ENCODE assay signal across 8 mouse cellular contexts in the genomic region with DNA sequence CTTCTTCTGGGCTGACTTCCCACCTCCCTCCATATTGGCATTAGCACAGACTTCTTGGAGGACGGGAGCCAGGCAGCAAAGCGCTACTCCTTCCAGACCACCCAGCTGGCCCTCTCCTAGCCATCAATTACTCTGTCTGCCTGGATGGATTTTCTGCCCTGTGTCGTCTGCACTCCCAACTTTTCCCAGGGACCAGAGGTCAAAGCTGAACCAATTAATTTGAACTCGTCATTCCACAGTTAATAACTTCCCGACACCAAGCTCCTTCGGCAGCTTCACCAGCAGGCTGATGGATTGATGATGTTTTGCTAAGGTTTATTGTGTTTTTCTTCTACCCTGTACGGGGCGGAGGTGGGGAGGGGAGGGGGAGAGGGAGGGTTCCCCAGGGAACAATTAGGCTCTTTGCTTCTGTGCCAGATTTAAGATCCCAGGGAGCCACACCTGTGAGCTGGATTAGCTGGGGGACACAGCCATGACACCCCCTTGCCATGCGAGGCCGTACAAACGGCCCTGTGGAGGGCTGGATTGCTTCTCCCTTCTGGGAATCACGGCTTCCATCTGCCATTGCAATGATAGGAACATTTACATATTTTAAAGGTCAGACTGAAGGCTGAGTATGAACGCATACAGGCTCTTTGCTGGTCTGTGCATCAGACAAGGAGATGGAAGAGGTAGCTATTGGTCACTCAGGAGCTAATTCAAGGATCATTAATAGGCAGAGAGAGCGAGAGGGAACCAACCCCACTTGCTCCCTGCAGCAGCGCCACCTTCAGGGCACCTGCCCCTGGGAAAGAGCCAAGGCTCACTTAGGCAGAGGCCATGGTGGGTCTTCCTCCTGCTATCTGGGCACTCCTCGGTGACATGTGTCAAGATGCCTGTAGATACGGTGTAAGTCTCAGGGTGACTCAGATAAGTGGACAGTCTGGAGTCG.
DNase-seq lines count a peak whose midpoint lies in the region; ATAC-seq and TF ChIP-seq lines count a peak whose summit lies in the region.

No protein-coding gene starts in this region.

- no peak for TF ChIP-seq EP300 in ES-Bruce4 (IDR thresholded peaks at IDR 0.05; ENCODE audit: insufficient read depth, low read depth, low read length)

- ATAC-seq in cerebellum, adult (ENCODE audit: insufficient number of reproducible peaks, low FRiP score, low TSS enrichment): no peak
- no peak for ATAC-seq in frontal cortex, adult (ENCODE audit: low TSS enrichment)

- WGBS in forebrain, embryonic 10.5 days: 32% methylated on average over 18 of the region's 18 CpGs
- WGBS in midbrain, embryonic 10.5 days: 44% methylated on average over 18 of the region's 18 CpGs
- WGBS in lung, adult 2 months: 15% methylated on average over 18 of the region's 18 CpGs

- peak; percentile 73 for TF ChIP-seq CTCF in ES-Bruce4 (IDR thresholded peaks at IDR 0.05; ENCODE audit: low read depth, low read length)
- TF ChIP-seq CTCF in lung, adult 2 months (IDR thresholded peaks at IDR 0.05; ENCODE audit: insufficient read depth, low read length): no peak

- peak; percentile 18 for DNase-seq in cerebellum, adult 9-10 months
- no peak for DNase-seq in forebrain, embryonic 10.5 days (ENCODE audit: extremely low spot score, low spot score)
- peak; percentile 41 for DNase-seq in midbrain, embryonic 10.5 days (ENCODE audit: low spot score)
- no peak for DNase-seq in adipocyte (ENCODE audit: low spot score)
- no peak for DNase-seq in lung, adult 2 months

- no peaks in the 10 kb centered on the region for H3K9me3 ChIP-seq in ES-Bruce4 (replicated peaks; ENCODE audit: control insufficient read depth, insufficient read depth, low read length, poor library complexity, severe bottlenecking)
- H3K9me3 ChIP-seq in forebrain, embryonic 10.5 days: no peaks in the 10 kb centered on the region
- H3K9me3 ChIP-seq in midbrain, embryonic 10.5 days (replicated peaks): no peaks in the 10 kb centered on the region

- H3K36me3 ChIP-seq in ES-Bruce4 (ENCODE audit: control insufficient read depth, insufficient read depth, low read length, poor library complexity, severe bottlenecking): no peaks in the 10 kb centered on the region
- H3K36me3 ChIP-seq in forebrain, embryonic 10.5 days (replicated peaks): no peaks in the 10 kb centered on the region
- no peaks in the 10 kb centered on the region for H3K36me3 ChIP-seq in midbrain, embryonic 10.5 days

- no peak overlapping the region for H3K9ac ChIP-seq in ES-Bruce4 (ENCODE audit: low read depth, poor library complexity, severe bottlenecking)

- no peak overlapping the region for H3K4me3 ChIP-seq in ES-Bruce4 (ENCODE audit: low read depth, low read length)
- H3K4me3 ChIP-seq in forebrain, embryonic 10.5 days: no peak overlapping the region
- no peak overlapping the region for H3K4me3 ChIP-seq in midbrain, embryonic 10.5 days
- no peak overlapping the region for H3K4me3 ChIP-seq in lung, adult 2 months (replicated peaks; ENCODE audit: extremely low read depth, low read depth, low read length)

- H3K4me1 ChIP-seq in ES-Bruce4 (ENCODE audit: control insufficient read depth, insufficient read depth, low read length): no peaks in the 10 kb centered on the region
- H3K4me1 ChIP-seq in forebrain, embryonic 10.5 days: peaks cover 49% of the 10 kb centered on the region
- peaks cover 35% of the 10 kb centered on the region for H3K4me1 ChIP-seq in midbrain, embryonic 10.5 days
- H3K4me1 ChIP-seq in lung, adult 2 months (ENCODE audit: control insufficient read depth, insufficient read depth, low read length): no peaks in the 10 kb centered on the region

- no peak for TF ChIP-seq POLR2A in ES-Bruce4 (IDR thresholded peaks at IDR 0.05; ENCODE audit: insufficient read depth, low read length)
- TF ChIP-seq POLR2A in lung, adult 2 months (IDR thresholded peaks at IDR 0.05; ENCODE audit: borderline replicate concordance, extremely low read depth, low read depth, low read length): no peak

- H3K27me3 ChIP-seq in ES-Bruce4 (ENCODE audit: control insufficient read depth, insufficient read depth, low read length, poor library complexity, severe bottlenecking): no peaks in the 10 kb centered on the region
- H3K27me3 ChIP-seq in forebrain, embryonic 10.5 days (ENCODE audit: poor library complexity, severe bottlenecking): peaks cover 26% of the 10 kb centered on the region
- H3K27me3 ChIP-seq in midbrain, embryonic 10.5 days (ENCODE audit: low read depth, poor library complexity, severe bottlenecking): no peaks in the 10 kb centered on the region; the same call in 1 of the 2 replicates

- no peak overlapping the region for H3K27ac ChIP-seq in ES-Bruce4 (ENCODE audit: insufficient read depth, low read length)
- 0 out of 2 replicates have a peak overlapping the region, but pooled peaks have one; percentile 40 for H3K27ac ChIP-seq in forebrain, embryonic 10.5 days
- H3K27ac ChIP-seq in midbrain, embryonic 10.5 days (replicated peaks): peak overlapping the region; percentile 43; the same call in 1 of the 2 replicates

Comparison
In these comparisons a context has a peak if more than half of its experiments do, and no peak if none do; other contexts are left out.
1. DNase-seq: peak in cerebellum, adult 9-10 months (single experiment) and midbrain, embryonic 10.5 days (single experiment); none in forebrain, embryonic 10.5 days (single experiment), adipocyte (single experiment) and lung, adult 2 months (single experiment).